In genomic region chr2:138290154-138290553, GRCm38 (mm10) we compare ENCODE assay signal across 21 mouse cellular contexts.
"Had no signal": no experiment of that assay in that cellular context is flagged by ENCODE, and none has a peak within 500 bp of the region (broad histone marks: within the 10 kb centered on the region; RNA-seq: fewer than 3 reads in every experiment).

No protein-coding gene starts in this region.

- H3K9me3 ChIP-seq: heart, embryonic 15.5 days; hindbrain, embryonic 13.5 days; hindbrain, embryonic 15.5 days; limb, embryonic 13.5 days; limb, embryonic 15.5 days; liver, embryonic 12.5 days had no signal

- H3K4me3 ChIP-seq: heart, adult 2 months; heart, embryonic 13.5 days; heart, embryonic 15.5 days; hindbrain, embryonic 13.5 days; hindbrain, embryonic 15.5 days; limb, embryonic 13.5 days; limb, embryonic 15.5 days; liver, embryonic 12.5 days had no signal

- H3K4me1 ChIP-seq: heart, embryonic 13.5 days; heart, embryonic 15.5 days; hindbrain, embryonic 13.5 days; hindbrain, embryonic 15.5 days; limb, embryonic 13.5 days; limb, embryonic 15.5 days; liver, embryonic 12.5 days had no signal

- ATAC-seq: forebrain, postnatal 0 days; hindbrain, postnatal 0 days; liver, embryonic 12.5 days had no signal

- H3K9ac ChIP-seq: forebrain, postnatal 0 days; heart, embryonic 13.5 days; heart, embryonic 15.5 days; hindbrain, embryonic 13.5 days; hindbrain, embryonic 15.5 days; limb, embryonic 13.5 days; limb, embryonic 15.5 days; liver, embryonic 12.5 days; liver, embryonic 14.5 days had no signal

- H3K27me3 ChIP-seq: heart, embryonic 13.5 days; heart, embryonic 15.5 days; hindbrain, embryonic 13.5 days; hindbrain, embryonic 15.5 days; limb, embryonic 13.5 days; limb, embryonic 15.5 days; liver, embryonic 12.5 days had no signal

- H3K27ac ChIP-seq: heart, adult 2 months; heart, embryonic 13.5 days; heart, embryonic 15.5 days; hindbrain, embryonic 13.5 days; hindbrain, embryonic 15.5 days; hindbrain, postnatal 0 days; kidney, postnatal 0 days; limb, embryonic 13.5 days; limb, embryonic 15.5 days; liver, embryonic 12.5 days; liver, embryonic 14.5 days had no signal

- DNase-seq: forebrain, postnatal 0 days; gastrocnemius, postnatal 14 days; gastrocnemius, postnatal 36 days; heart, adult 11 months; heart, adult 2 months; heart, postnatal 14 days; heart, postnatal 36 days; layer of hippocampus, postnatal 36 days; left cerebral cortex, postnatal 4 days; lung, adult 18-20 months had no signal

- H3K4me2 ChIP-seq: heart, embryonic 11.5 days; heart, embryonic 13.5 days; heart, embryonic 15.5 days; hindbrain, embryonic 13.5 days; hindbrain, embryonic 15.5 days; limb, embryonic 13.5 days; limb, embryonic 15.5 days; liver, embryonic 12.5 days had no signal
